Mouse (Mus musculus) MEL (cell line): ENCODE data around the gene Gm21915. TPM values are rescaled to one million over a fixed set of nuclear protein-coding genes. Genes with fewer than 3 reads are reported as not detected.

Experiments
- DNase-seq: peaks from one replicate; pipeline ENCODE4 v3.0.0; 2011; ENCODE audit warnings: low read depth, low spot score
- H3K27ac ChIP-seq: 2 replicates; pipeline ENCODE4 v1.5.1; 2012; ENCODE audit warnings: low read depth, mild to moderate bottlenecking, control low read depth, low read length, moderate library complexity; ENCODE audit not compliant: control insufficient read depth
- H3K27me3 ChIP-seq, 2 experiments: fragments of 150-350 bp in 1 of 2; sonication (generic) in 1 of 2; 2 replicates each; pipeline ENCODE4 v1.6.1; 2012; ENCODE audit warnings: low read length in 2 of 2, mild to moderate bottlenecking in 2 of 2, improper control_type of control experiment in 1 of 2, moderate library complexity in 1 of 2; ENCODE audit not compliant: insufficient read depth in 2 of 2, control insufficient read depth in 1 of 2
- H3K36me3 ChIP-seq, 2 experiments: 2 replicates each; pipeline ENCODE4 v1.6.1; 2012 to 2014; ENCODE audit warnings: low read length in 2 of 2, improper control_type of control experiment in 1 of 2, inconsistent platforms in 1 of 2, mild to moderate bottlenecking in 1 of 2; ENCODE audit not compliant: insufficient read depth in 2 of 2, control insufficient read depth in 1 of 2
- H3K4me1 ChIP-seq, 2 experiments: fragments of 150-350 bp in 1 of 2; sonication (generic) in 1 of 2; 2 replicates each; pipeline ENCODE4 v1.6.1; 2012; ENCODE audit warnings: low read length in 2 of 2, improper control_type of control experiment in 1 of 2, mild to moderate bottlenecking in 1 of 2; ENCODE audit not compliant: insufficient read depth in 2 of 2, control insufficient read depth in 1 of 2
- H3K4me3 ChIP-seq, 2 experiments: fragments of 150-350 bp in 1 of 2; sonication (generic) in 1 of 2; 2 replicates each; pipeline ENCODE4 v1.5.1; 2012; ENCODE audit warnings: low read depth in 2 of 2, low read length in 2 of 2, mild to moderate bottlenecking in 2 of 2, moderate library complexity in 2 of 2, control low read depth in 1 of 2, improper control_type of control experiment in 1 of 2; ENCODE audit not compliant: control insufficient read depth in 1 of 2, insufficient read depth in 1 of 2
- H3K79me2 ChIP-seq: 2 replicates; pipeline ENCODE4 v1.6.1; 2012; ENCODE audit warnings: mild to moderate bottlenecking, low read length, moderate library complexity; ENCODE audit not compliant: control insufficient read depth, poor library complexity, insufficient read depth
- H3K9ac ChIP-seq: 2 replicates; pipeline ENCODE4 v1.6.1; 2012; ENCODE audit warnings: low read depth, mild to moderate bottlenecking, control low read depth, low read length, moderate library complexity; ENCODE audit not compliant: control insufficient read depth, poor library complexity, severe bottlenecking
- H3K9me3 ChIP-seq: fragments of 150-350 bp; sonication (generic); replicated peaks from 2 replicates; pipeline ENCODE4 v1.6.1; 2012; ENCODE audit warnings: mild to moderate bottlenecking, low read length, improper control_type of control experiment, moderate library complexity; ENCODE audit not compliant: insufficient read depth
- BHLHE40 ChIP-seq: IDR thresholded peaks from 2 replicates; pipeline ENCODE4 v1.6.1; 2012; ENCODE audit warnings: low read depth, mild to moderate bottlenecking, inconsistent platforms, low read length, improper control_type of control experiment, borderline replicate concordance
- EP300 ChIP-seq, 2 experiments: IDR thresholded peaks; 2 replicates each; pipeline ENCODE4 v1.6.1; 2011; ENCODE audit warnings: improper control_type of control experiment in 2 of 2, low read length in 2 of 2, low read depth in 1 of 2, mild to moderate bottlenecking in 1 of 2
- ETS1 ChIP-seq: IDR thresholded peaks from 2 replicates; pipeline ENCODE4 v1.6.1; 2012; ENCODE audit warnings: low read depth, mild to moderate bottlenecking, inconsistent platforms, low read length, improper control_type of control experiment, moderate library complexity
- GABPA ChIP-seq: IDR thresholded peaks from 2 replicates; pipeline ENCODE4 v1.6.1; 2012; ENCODE audit warnings: low read depth, mild to moderate bottlenecking, inconsistent platforms, low read length, improper control_type of control experiment, moderate library complexity
- JUND ChIP-seq: IDR thresholded peaks from 2 replicates; pipeline ENCODE4 v1.6.1; 2011; ENCODE audit warnings: low read depth, mild to moderate bottlenecking, improper control_type of control experiment, low read length
- KAT2A ChIP-seq: conservative IDR thresholded peaks from 2 replicates; pipeline ENCODE4 v1.6.1; 2012; ENCODE audit warnings: low read depth, low read length, improper control_type of control experiment, inconsistent platforms
- MAFK ChIP-seq: IDR thresholded peaks from 2 replicates; pipeline ENCODE4 v1.6.1; 2011; ENCODE audit warnings: low read depth, mild to moderate bottlenecking, low read length, improper control_type of control experiment, borderline replicate concordance
- MAX ChIP-seq: IDR thresholded peaks from 2 replicates; pipeline ENCODE4 v1.6.1; 2011; ENCODE audit warnings: low read length, improper control_type of control experiment
- MEF2A ChIP-seq: IDR thresholded peaks from 2 replicates; pipeline ENCODE4 v1.6.1; 2014; ENCODE audit warnings: low read depth, mild to moderate bottlenecking, inconsistent platforms, low read length, improper control_type of control experiment; ENCODE audit not compliant: poor library complexity, insufficient replicate concordance, severe bottlenecking; ENCODE audit errors: extremely low read depth
- MXI1 ChIP-seq: IDR thresholded peaks from 2 replicates; pipeline ENCODE4 v1.6.1; 2011; ENCODE audit warnings: mild to moderate bottlenecking, low read depth, low read length, improper control_type of control experiment
- MYB ChIP-seq: IDR thresholded peaks from 2 replicates; pipeline ENCODE4 v1.6.1; 2011; ENCODE audit warnings: mild to moderate bottlenecking, low read depth, low read length, improper control_type of control experiment
- MYC ChIP-seq: IDR thresholded peaks from 2 replicates; pipeline ENCODE4 v1.6.1; 2011; ENCODE audit warnings: low read depth, mild to moderate bottlenecking, low read length, improper control_type of control experiment, moderate library complexity
- NELFE ChIP-seq: IDR thresholded peaks from 2 replicates; pipeline ENCODE4 v1.6.1; 2011; ENCODE audit warnings: low read depth, low read length, improper control_type of control experiment
- NRF1 ChIP-seq: IDR thresholded peaks from 2 replicates; pipeline ENCODE4 v1.6.1; 2014; ENCODE audit warnings: low read depth, mild to moderate bottlenecking, inconsistent platforms, low read length, improper control_type of control experiment, moderate library complexity; ENCODE audit not compliant: poor library complexity, insufficient read depth, severe bottlenecking
- POLR2A ChIP-seq, 2 experiments: IDR thresholded peaks; 2 replicates each; pipeline ENCODE4 v1.6.1; 2011 to 2012; ENCODE audit warnings: low read length in 2 of 2, mild to moderate bottlenecking in 2 of 2, control low read depth in 1 of 2, improper control_type of control experiment in 1 of 2, low read depth in 1 of 2, moderate library complexity in 1 of 2; ENCODE audit not compliant: control insufficient read depth in 1 of 2, insufficient read depth in 1 of 2, poor library complexity in 1 of 2
- POLR2AphosphoS2 ChIP-seq: IDR thresholded peaks from 2 replicates; pipeline ENCODE4 v1.6.1; 2011; ENCODE audit warnings: low read length, improper control_type of control experiment
- RAD21 ChIP-seq: IDR thresholded peaks from 2 replicates; pipeline ENCODE4 v1.6.1; 2011; ENCODE audit warnings: mild to moderate bottlenecking, low read depth, low read length, improper control_type of control experiment
- TBP ChIP-seq: IDR thresholded peaks from 2 replicates; pipeline ENCODE4 v1.8.0; 2011; ENCODE audit warnings: low read depth, low read length, improper control_type of control experiment
- ZKSCAN1 ChIP-seq: IDR thresholded peaks from 2 replicates; pipeline ENCODE4 v1.6.1; 2012; ENCODE audit warnings: low read depth, mild to moderate bottlenecking, inconsistent platforms, low read length, improper control_type of control experiment, moderate library complexity
- ZMIZ1 ChIP-seq: IDR thresholded peaks from 2 replicates; pipeline ENCODE4 v1.6.1; 2012; ENCODE audit warnings: low read depth, mild to moderate bottlenecking, inconsistent platforms, low read length, improper control_type of control experiment, moderate library complexity
- ZNF384 ChIP-seq: IDR thresholded peaks from 2 replicates; pipeline ENCODE4 v1.6.1; 2012; ENCODE audit warnings: low read depth, mild to moderate bottlenecking, inconsistent platforms, low read length, improper control_type of control experiment
- polyA plus RNA-seq, 2 experiments: library from polyadenylated mRNA; stranded (reverse) in 1 of 2; unstranded in 1 of 2; fragments of >175 nt in 1 of 2; fragments of >200 nt in 1 of 2; gene quantifications; 2 replicates each; pipeline versions ENCODE4 v1.2.1 to v1.2.4; 2012; ENCODE audit warnings: low replicate concordance in 2 of 2, low read depth in 1 of 2; ENCODE audit not compliant: insufficient read length in 2 of 2, insufficient read depth in 1 of 2, missing spikeins in 1 of 2
- total RNA-seq: library from RNA; depleted of rRNA; stranded (reverse); fragments of 300-350 nt; gene quantifications from 2 replicates; pipeline ENCODE4 v1.2.3, GENCODE M21; 2012

Gm21915 gene
- total and polyA plus RNA-seq, 3 experiments = not detected

DNA sequence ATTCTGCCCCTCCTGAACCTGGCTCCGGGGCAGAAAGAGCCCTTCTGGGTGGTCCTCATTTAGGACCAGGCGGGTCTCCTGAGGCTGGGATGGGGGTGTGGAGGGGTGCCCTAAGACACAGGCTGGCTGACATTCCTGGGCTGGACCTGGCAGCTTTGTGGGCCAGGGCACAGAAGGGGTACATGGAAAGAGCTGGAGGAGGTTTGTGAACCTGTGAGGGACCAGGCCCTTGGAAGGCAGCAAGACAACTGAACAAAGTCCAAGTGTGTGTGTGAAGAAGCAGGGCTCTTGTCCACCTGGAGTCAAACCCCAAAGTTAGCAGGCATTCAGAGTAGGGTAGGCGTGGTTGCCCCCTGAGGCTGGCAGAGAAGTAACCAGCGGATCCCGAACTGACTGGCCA lies 16.6 kb downstream of the Gm21915 start:
- H3K4me3 ChIP-seq = no peak overlapping the region
- no peak overlapping the region for H3K9ac ChIP-seq

DNA sequence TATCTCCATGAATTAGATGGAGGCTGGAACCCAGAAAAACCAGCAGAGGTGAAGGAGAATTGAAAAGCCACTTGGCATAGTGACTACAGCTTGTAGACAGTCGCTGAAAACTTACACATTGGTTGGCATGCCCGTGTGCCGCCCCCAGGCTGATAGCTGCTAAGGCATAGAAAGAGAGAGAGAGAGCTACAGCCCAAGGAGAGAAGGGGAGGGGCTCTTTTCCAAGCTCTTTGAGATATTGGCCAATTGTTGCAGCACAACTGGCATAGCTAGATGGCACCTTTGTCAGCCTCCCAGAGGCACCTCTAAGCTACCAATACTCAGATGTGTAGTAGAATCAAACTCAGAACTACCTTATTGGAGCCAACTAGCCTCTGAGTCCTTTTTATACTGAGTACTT lies 17.1 kb downstream of the Gm21915 start:
- TF ChIP-seq MYC = no peak
- no peak for TF ChIP-seq JUND
- no peak for TF ChIP-seq NRF1
- TF ChIP-seq ZNF384 = no peak
- TF ChIP-seq ETS1 = no peak
- TF ChIP-seq, all 39 proteins: peak for 0
- H3K27me3 ChIP-seq = no peaks in the 10 kb centered on the region

More for the DNA sequence above, 16.6 kb downstream of the Gm21915 start:
- Histone ChIP-seq H3K36me3 (no peaks in the 10 kb centered on the region), H3K4me1 (no peaks in the 10 kb centered on the region)
- TF ChIP-seq TBP (no peak), ZMIZ1 (no peak)
- TF ChIP-seq, all 39 proteins: peak for 0
- H3K79me2 ChIP-seq = no peaks in the 10 kb centered on the region
- H3K27ac ChIP-seq = no peak overlapping the region
- no peak for DNase-seq
- no peaks in the 10 kb centered on the region for H3K9me3 ChIP-seq
- no peaks in the 10 kb centered on the region for H3K27me3 ChIP-seq

GRCm38 (mm10) chr9:40690511-40690910 lies 20.1 kb downstream of the Gm21915 start:
- Histone ChIP-seq H3K79me2 (no peaks in the 10 kb centered on the region), H3K9ac (no peak overlapping the region), H3K9me3 (no peaks in the 10 kb centered on the region), H3K4me1 (no peaks in the 10 kb centered on the region), H3K36me3 (no peaks in the 10 kb centered on the region), H3K4me3 (no peak overlapping the region), H3K27ac (no peak overlapping the region), H3K27me3 (no peaks in the 10 kb centered on the region)
- no peak for DNase-seq
- no peak for TF ChIP-seq KAT2A
- no peak for TF ChIP-seq EP300 (IDR thresholded peaks at IDR 0.05; ENCODE audit: low read depth in 1 of 2, low read length in 2 of 2)
- TF ChIP-seq POLR2A (IDR thresholded peaks at IDR 0.05; ENCODE audit: control insufficient read depth in 1 of 2, insufficient read depth in 1 of 2, low read depth in 1 of 2, low read length in 2 of 2, poor library complexity in 1 of 2) = no peak
- TF ChIP-seq MAX = no peak
- no peak for TF ChIP-seq MAFK
- no peak for TF ChIP-seq TBP
- no peak for TF ChIP-seq MYB
- TF ChIP-seq GABPA = no peak
- TF ChIP-seq POLR2AphosphoS2 = no peak
- TF ChIP-seq BHLHE40 = no peak
- no peak for TF ChIP-seq MYC
- no peak for TF ChIP-seq ZKSCAN1
- TF ChIP-seq RAD21 = no peak
- no peak for TF ChIP-seq MEF2A
- no peak for TF ChIP-seq MXI1
- TF ChIP-seq NELFE = no peak
- no peak for TF ChIP-seq ETS1

More for the DNA sequence above, 17.1 kb downstream of the Gm21915 start:
- Histone ChIP-seq H3K4me1 (no peaks in the 10 kb centered on the region), H3K9me3 (no peaks in the 10 kb centered on the region), H3K9ac (no peak overlapping the region), H3K4me3 (no peak overlapping the region), H3K79me2 (no peaks in the 10 kb centered on the region), H3K27ac (no peak overlapping the region), H3K36me3 (no peaks in the 10 kb centered on the region)
- no peak for DNase-seq
